Mouse (Mus musculus) bone marrow macrophage, adult 2 months (primary cell): ENCODE data around the gene Smyd4.

ENCODE experiments used
- CTCF ChIP-seq: IDR thresholded peaks from 2 replicates; pipeline ENCODE4 v1.5.1; 2012; ENCODE audit warnings: low read depth, mild to moderate bottlenecking, low read length, moderate library complexity
- POLR2A ChIP-seq: IDR thresholded peaks from 2 replicates; pipeline ENCODE4 v1.6.1; 2012; ENCODE audit warnings: mild to moderate bottlenecking, low read depth, low read length, borderline replicate concordance

DNA sequence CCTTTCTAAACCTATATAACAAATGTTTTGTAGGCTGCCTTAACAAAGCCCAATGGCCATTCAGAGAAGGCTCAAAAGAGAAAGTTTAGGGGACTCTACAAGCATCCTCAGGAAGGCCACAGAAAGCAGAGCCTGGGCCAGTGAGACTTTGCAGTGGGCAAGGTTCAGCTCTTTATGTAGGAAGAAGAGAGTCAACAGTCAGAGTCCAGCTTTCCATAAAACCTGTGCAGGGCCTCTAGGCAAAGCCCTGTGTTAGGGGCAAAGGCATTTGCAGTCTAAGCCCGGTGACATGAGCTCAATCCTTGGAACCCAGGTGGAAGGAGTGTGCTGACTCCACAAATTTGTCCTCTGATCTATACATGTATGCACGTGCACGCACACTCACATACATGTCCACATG is 76.2 kb downstream of the Smyd4 start:
- no peak for TF ChIP-seq CTCF
- no peak for TF ChIP-seq POLR2A
